Mouse (Mus musculus) kidney, adult 2 months (tissue): Measurements from ENCODE around the gene Prkd2. TPM values are rescaled to one million over a fixed set of nuclear protein-coding genes. Genes with fewer than 3 reads are reported as not detected.
A peak's percentile ranks its signal among the peaks of the same experiment; 100 is the strongest.

Experiments used
- DNase-seq: peaks from one replicate; pipeline ENCODE4 v3.0.0; 2021
- H3K27ac ChIP-seq: fragments of 200-500 bp; 2 replicates; pipeline ENCODE4 v1.5.1; 2012; ENCODE audit warnings: low read depth, low read length, control low read depth, inconsistent platforms; ENCODE audit not compliant: insufficient read depth
- H3K27me3 ChIP-seq: fragments of 200-500 bp; replicated peaks from 2 replicates; pipeline ENCODE4 v1.6.1; 2012; ENCODE audit warnings: mild to moderate bottlenecking, moderate library complexity, low read length, inconsistent platforms; ENCODE audit not compliant: control insufficient read depth, insufficient read depth
- H3K36me3 ChIP-seq: fragments of 200-500 bp; 2 replicates; pipeline ENCODE4 v1.6.1; 2012; ENCODE audit warnings: mild to moderate bottlenecking, moderate library complexity, low read length, inconsistent platforms; ENCODE audit not compliant: control insufficient read depth, insufficient read depth
- H3K4me1 ChIP-seq: fragments of 200-500 bp; 2 replicates; pipeline ENCODE4 v1.6.1; 2011; ENCODE audit warnings: low read length; ENCODE audit not compliant: control insufficient read depth, insufficient read depth
- H3K4me3 ChIP-seq: fragments of 200-500 bp; 2 replicates; pipeline ENCODE4 v1.5.1; 2011; ENCODE audit warnings: mild to moderate bottlenecking, low read depth, low read length, control low read depth; ENCODE audit not compliant: insufficient read depth
- CTCF ChIP-seq: fragments of 200-500 bp; conservative IDR thresholded peaks from 2 replicates; pipeline ENCODE4 v1.5.1; 2011; ENCODE audit warnings: low read depth, mild to moderate bottlenecking, control low read depth, low read length, moderate library complexity, mixed read lengths; ENCODE audit not compliant: insufficient read depth, insufficient read length
- POLR2A ChIP-seq: fragments of 200-500 bp; IDR thresholded peaks from one replicate; pipeline ENCODE4 v1.6.1; 2011; ENCODE audit warnings: low read depth, low read length, control low read depth
- WGBS: fragments of 180-500 bp; shearing (Covaris S2); methylation state at CpG from one replicate; pipeline ENCODE4 v1.1.7; 2018; 5-methylcytosine and 5-hydroxymethylcytosine counted together
- polyA plus RNA-seq: library from polyadenylated mRNA; depleted of rRNA; stranded (reverse); fragments of >200 nt; gene quantifications from 2 replicates; pipeline ENCODE4 v1.2.3, GENCODE M21; 2012; rRNA removed

The Prkd2 gene
- 18.3 and 23.3 TPM in 2 replicates for polyA plus RNA-seq

DNA sequence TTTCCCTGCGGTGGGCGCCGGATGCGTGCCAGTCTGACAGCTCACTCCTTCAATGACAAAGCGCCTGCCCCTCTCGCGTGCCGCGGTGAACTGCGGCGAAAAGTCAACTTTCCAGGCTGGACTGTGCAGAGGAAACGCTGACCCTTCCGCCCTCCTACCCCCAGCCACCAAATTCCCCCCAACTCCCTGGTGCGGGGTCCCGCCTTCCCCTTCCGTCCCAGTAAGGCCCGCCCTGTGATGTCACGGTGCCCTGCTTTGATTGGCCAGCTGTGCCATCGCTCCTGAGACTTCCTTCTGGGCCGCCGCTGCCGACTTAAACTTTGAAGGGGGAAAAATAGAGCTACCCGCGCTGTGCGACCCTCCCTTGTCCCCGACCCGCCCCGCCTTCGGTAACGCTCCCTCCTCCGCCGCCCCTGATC, at the start of gene Prkd2:
Gene Prkd2 (plus strand): TSS at position 258 of the 419 bp plus-strand sequence.
- H3K36me3 ChIP-seq: no peaks in the 10 kb centered on the region

DNA sequence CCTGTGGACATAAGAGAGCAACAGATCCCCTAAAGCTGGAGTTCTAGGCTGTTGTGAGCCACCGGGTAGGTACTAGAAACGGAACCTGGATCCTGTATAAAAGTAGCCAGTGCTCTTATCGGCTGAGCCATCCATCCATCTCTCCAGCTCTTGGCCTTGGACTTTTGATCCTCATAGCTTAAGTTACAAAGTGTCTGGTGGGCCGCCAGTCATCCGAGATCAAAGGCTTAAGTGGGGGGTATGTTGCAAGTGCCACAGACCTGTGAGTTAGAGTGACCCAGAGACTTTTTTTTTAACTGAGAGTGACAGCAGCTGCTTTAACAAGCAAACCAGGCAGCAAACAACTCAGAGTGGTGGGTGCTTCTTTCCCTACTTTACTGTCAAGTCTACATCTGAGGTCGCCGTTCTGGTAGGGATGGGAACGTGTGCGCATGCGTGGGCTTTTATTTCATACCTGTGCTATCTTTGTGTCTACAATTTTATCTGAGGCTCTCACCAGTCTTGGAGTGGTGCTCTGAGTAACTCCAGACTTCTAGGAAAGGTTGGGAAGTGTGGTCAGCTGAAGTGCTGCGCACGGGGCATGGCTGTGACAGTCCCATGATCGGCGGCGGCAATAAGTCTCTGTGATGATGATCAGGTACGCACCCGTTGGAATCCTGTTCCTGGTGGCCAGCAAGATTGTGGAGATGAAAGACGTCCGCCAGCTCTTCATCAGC, 49.5 kb upstream of the Prkd2 start:
- H3K4me3 ChIP-seq: no peak overlapping the region
- H3K4me1 ChIP-seq: no peaks in the 10 kb centered on the region
- no peaks in the 10 kb centered on the region for H3K27me3 ChIP-seq
- WGBS: 85% methylated on average over 19 of the region's 19 CpGs
- TF ChIP-seq POLR2A (no peak), CTCF (no peak)
- H3K36me3 ChIP-seq: no peaks in the 10 kb centered on the region
- no peak for DNase-seq
- H3K27ac ChIP-seq: no peak overlapping the region

More for the DNA sequence above, at the start of gene Prkd2:
- H3K27me3 ChIP-seq: no peaks in the 10 kb centered on the region
- under 1% methylated on average over 32 of the region's 32 CpGs for WGBS
- TF ChIP-seq POLR2A (peak; percentile 52), CTCF (no peak)
- DNase-seq: peak; percentile 95
- H3K4me1 ChIP-seq: 0 out of 2 replicates have a peak, but pooled peaks cover 5% of the 10 kb centered on the region
- peak within 1 kb of the TSS; percentile 83 for H3K4me3 ChIP-seq
- peak within 1 kb of the TSS; percentile 67 for H3K27ac ChIP-seq

GRCm38 (mm10) chr7:16794886-16795285, 47.8 kb upstream of the Prkd2 start:
- Histone ChIP-seq H3K4me1 (no peaks in the 10 kb centered on the region), H3K27ac (no peak overlapping the region), H3K27me3 (no peaks in the 10 kb centered on the region), H3K4me3 (no peak overlapping the region), H3K36me3 (no peaks in the 10 kb centered on the region)
- WGBS: 92% methylated on average over 5 of the region's 5 CpGs
- no peak for TF ChIP-seq POLR2A
- TF ChIP-seq CTCF: no peak
- no peak for DNase-seq

DNA sequence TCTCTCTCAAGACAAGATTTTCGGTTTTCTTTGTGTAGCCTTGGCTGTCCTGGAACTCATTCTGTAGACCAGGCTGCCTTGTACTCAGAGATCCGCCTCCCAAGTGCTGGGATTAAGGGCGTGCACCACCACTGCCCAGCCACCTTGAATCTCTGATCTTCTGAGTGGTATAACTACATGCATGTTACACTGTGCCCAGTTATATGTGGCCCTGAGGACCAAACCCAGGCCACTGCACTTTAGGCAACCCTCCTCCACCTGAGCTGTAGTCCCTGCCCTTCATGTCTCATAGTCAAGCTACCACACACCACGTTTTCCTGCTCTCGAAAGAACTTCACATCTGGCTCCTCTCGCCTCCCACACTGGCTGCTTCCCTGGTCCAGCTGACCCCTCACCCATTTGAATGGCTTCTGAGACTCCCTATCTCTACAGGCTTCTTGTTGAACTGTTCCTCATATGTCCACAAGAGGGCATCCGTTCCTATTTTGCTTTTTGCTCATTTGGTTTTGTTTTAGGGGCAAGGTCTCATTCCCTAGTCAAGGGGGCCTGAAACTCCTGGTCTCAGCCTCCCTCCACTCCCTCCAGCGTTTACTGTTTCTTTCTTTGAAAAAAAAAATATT, 38.2 kb upstream of the Prkd2 start:
- H3K36me3 ChIP-seq: no peaks in the 10 kb centered on the region
- H3K4me1 ChIP-seq: no peaks in the 10 kb centered on the region
- H3K27ac ChIP-seq: no peak overlapping the region
- WGBS: 32% methylated on average over 8 of the region's 8 CpGs
- DNase-seq: peak; percentile 43
- no peak overlapping the region for H3K4me3 ChIP-seq
- H3K27me3 ChIP-seq: no peaks in the 10 kb centered on the region
- TF ChIP-seq POLR2A (no peak), CTCF (peak; percentile 31; the same call in 1 of the 2 replicates)

DNA sequence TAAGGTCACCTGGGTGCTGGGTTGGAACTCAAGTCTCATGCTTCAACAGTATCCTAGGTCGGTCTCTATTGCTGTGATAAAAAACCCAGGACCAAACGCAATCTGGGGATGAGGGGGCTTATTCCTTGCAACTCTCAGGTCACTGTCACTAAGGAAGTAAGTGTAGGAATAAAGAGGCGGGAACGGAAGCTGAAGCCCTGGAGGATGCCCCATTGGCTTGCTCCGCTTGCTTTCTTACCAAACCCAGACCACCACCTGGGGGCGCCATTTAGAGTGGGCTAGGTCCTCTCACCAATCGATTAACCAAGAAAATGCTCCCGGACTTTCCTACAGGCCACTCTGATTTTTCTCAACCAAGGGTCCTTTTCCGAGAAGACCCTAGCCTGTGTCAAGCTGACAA, 34.8 kb upstream of the Prkd2 start:
- Histone ChIP-seq H3K4me1 (no peaks in the 10 kb centered on the region), H3K36me3 (no peaks in the 10 kb centered on the region), H3K27me3 (no peaks in the 10 kb centered on the region), H3K4me3 (no peak overlapping the region), H3K27ac (no peak overlapping the region)
- TF ChIP-seq CTCF: 0 out of 2 replicates have a peak, but pooled peaks have one; percentile 20
- no peak for TF ChIP-seq POLR2A
- no peak for DNase-seq
- 91% methylated on average over 9 of the region's 9 CpGs for WGBS

DNA sequence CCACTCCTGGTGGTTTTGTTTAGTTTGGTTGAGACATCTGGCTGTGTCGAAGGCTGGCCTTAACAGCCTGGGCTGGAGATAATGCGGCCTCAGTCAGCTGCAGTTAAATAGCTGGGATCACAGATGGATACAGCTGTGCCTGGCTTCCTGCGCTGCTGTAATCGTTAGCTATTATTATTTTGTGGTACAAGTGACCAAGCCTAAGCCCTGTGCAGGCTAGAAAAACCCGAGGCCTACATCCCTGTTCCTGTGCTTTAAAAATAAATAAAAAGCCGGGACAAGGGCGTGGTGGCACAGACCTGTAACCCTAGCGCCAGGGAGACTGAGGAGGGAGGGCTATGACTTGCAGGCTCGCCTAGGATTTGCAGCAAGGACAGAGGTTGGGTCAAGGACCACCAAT, 34.1 kb upstream of the Prkd2 start:
- no peaks in the 10 kb centered on the region for H3K27me3 ChIP-seq
- no peaks in the 10 kb centered on the region for H3K4me1 ChIP-seq
- no peak for DNase-seq
- H3K36me3 ChIP-seq: no peaks in the 10 kb centered on the region
- no peak overlapping the region for H3K4me3 ChIP-seq
- H3K27ac ChIP-seq: no peak overlapping the region
- WGBS: 74% methylated on average over 9 of the region's 9 CpGs
- TF ChIP-seq POLR2A (no peak), CTCF (no peak)

DNA sequence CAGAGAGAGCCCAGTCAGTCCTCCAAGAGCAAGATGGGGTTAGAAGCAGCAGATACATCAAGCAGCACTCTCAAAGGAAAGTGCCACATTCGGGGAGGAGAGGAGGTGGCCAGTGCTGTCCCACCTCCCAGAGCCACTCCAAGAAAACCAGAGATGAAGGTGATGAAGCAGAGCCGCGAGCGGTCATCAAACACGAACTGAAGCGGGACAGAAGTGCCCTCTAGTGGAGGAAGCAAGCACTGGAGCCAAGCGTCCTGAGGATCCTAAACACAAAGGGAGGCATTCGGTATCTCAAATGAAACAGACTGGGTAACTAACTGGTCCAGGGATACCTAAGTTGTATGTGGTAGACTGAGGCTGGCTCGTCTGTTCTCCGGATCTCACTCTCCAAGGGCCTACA, 33.0 kb upstream of the Prkd2 start:
- Histone ChIP-seq H3K27ac (no peak overlapping the region), H3K4me1 (no peaks in the 10 kb centered on the region), H3K4me3 (no peak overlapping the region), H3K36me3 (no peaks in the 10 kb centered on the region), H3K27me3 (no peaks in the 10 kb centered on the region)
- 18% methylated on average over 10 of the region's 10 CpGs for WGBS
- peak; percentile 91 for TF ChIP-seq CTCF
- no peak for TF ChIP-seq POLR2A
- peak; percentile 76 for DNase-seq
